Mouse (Mus musculus) adrenal gland, postnatal 25 days (tissue): ENCODE data around the gene Otogl. TPM values are rescaled to one million over a fixed set of nuclear protein-coding genes. Genes with fewer than 3 reads are reported as not detected.
"Not testable (repeated sequence)": the region's sequence is repeated elsewhere in the genome, so short reads cannot be mapped to it uniquely, and the experiment has no call there.

Source experiments
- DNase-seq: peaks from one replicate; pipeline ENCODE4 v3.0.0; 2021; ENCODE audit warnings: mixed read lengths
- total RNA-seq: library from RNA; stranded (reverse); gene quantifications from 2 replicates; pipeline ENCODE4 v1.2.3, GENCODE M21; 2021

The Otogl gene
- total RNA-seq, 1 experiment from 2014 or later, result 0.21 TPM

GRCm38 (mm10) chr10:107805203-107805602, 106.7 kb downstream of the Otogl start:
- DNase-seq, result no peak

DNA sequence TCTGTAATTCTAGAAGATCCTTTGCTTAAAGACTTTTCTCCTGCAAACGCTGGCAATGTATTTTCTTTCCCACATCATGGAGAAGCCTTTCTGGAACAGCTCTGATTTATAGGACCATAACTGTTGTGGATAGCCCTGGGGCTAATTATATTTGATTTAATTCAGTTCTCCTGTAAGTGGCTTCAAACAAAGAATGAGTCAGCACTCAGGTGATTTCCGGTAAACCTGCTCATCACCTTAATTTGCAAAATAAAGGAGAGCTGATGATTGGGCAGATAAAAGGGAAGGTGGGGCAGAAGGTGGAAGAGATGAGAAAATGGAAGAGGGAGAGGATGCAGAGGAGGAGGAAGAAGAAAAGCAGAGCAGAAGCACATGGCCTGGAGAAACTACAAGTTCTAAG, 107.6 kb downstream of the Otogl start:
- not testable (repeated sequence) for DNase-seq

- peak; percentile 62 for DNase-seq
These were observed 112.1 kb downstream of the Otogl start for GRCm38 (mm10) chr10:107799671-107800353.

DNA sequence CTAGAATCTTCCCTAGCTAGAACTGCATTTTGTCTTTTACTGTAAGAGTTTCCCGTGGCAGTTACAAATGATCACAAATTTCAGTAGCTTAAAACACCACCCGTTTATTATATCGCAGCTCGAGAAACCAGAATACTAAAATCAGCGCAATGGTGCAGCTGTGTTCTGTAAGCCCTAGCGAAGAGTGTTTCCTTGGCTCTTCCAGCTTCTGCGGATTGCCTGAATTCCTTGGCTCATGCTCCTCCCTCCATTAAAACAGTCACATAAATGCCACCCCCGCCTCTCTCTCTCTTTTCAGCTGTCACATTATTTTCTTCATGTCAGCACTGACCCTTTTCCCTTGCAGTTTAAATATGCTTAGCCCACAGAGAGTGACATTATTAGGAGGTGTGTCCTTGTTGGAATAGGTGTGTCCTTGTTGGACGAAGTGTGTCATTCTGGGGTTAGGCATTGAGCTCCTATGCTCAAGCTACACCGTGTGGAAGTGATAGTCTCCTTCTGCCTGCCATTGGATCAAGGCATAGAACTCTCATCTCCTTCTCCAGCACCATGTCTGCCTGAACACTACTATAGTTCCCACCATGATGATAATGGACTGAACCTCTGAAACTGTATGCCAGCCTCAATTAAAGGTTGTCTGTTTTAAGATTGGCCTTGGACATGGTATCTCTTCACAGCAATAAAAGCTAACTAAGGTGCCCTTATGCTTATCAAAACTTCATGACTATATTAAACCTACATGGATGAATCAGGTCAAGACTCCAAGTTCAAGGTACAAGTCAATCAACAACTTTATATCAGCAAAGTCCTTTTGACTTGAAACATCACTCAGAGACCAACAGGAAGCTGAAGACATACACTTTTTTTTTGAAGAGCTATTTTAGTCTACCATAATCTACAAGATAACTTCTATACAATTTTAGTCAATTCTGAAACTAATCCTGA, 116.8 kb downstream of the Otogl start:
- no peak for DNase-seq

GRCm38 (mm10) chr10:107792491-107792890, 119.4 kb downstream of the Otogl start:
- DNase-seq, result no peak

GRCm38 (mm10) chr10:107779548-107779947, 132.4 kb downstream of the Otogl start:
- DNase-seq, result no peak

GRCm38 (mm10) chr10:107759624-107760023, 152.3 kb downstream of the Otogl start:
- no peak for DNase-seq

DNA sequence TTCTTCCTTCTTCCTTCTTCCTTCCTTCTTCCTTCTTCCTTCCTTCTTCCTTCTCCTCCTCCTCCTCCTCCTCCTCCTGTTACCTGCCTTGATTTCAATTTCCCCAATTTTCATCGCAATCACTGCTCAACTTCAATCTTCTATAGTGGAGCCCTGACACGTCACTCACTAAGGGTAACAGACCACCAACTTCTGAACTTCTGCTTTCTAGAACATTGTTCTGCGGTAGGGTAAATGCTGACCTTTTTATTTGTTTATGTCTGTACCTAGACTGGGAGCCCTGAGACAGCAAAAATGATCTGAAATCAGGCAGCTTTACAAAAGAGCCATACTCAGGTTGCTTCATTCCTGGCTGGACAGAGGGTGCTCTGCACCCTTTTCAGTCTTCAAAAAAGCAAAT, 158.5 kb downstream of the Otogl start:
- no peak for DNase-seq

- DNase-seq, result no peak
These were observed 159.4 kb downstream of the Otogl start for GRCm38 (mm10) chr10:107752351-107753143.

DNA sequence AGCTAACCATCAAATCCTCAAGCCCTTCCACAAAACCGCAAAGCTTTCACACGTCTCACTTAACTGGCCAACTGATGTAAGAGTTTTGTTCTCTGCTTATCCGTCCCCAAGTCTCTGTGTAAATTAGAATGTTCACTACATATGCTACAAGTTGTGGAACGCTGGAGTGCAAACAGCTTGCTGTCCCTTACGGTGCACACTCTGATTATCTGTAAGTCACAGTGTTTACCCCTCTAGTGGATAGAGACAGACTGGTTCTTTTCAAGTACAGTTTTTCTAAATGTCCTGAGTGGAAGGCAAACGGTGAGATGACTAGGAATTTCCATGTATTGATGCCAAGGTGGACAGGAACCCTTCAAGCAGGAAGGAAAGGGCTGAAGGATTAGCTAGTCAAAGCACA, 160.0 kb downstream of the Otogl start:
- DNase-seq, result no peak

GRCm38 (mm10) chr10:107747566-107747965, 164.4 kb downstream of the Otogl start:
- DNase-seq, result no peak

- no peak for DNase-seq
These were observed 165.2 kb downstream of the Otogl start for GRCm38 (mm10) chr10:107746717-107747116.

DNA sequence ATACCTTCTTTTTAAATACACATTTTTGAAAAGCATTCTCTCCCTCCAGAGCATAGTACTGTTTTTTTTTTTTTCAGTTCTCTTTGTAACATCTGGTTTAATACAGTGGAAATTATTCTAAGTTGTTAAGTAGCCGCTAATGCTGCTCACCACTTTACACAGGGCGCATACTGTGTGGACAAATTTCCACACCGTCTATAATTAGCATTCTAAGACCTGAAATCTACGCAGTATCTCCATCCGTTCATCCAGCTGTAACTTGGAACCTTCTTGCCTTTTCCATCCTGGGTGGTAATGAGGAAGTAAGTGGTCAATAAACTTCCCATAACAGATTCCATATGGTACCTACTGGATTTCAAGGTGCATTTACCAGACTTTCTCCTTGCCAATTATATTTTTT, 172.1 kb downstream of the Otogl start:
- DNase-seq, result no peak

GRCm38 (mm10) chr10:107737743-107738142, 174.2 kb downstream of the Otogl start:
- no peak for DNase-seq

DNA sequence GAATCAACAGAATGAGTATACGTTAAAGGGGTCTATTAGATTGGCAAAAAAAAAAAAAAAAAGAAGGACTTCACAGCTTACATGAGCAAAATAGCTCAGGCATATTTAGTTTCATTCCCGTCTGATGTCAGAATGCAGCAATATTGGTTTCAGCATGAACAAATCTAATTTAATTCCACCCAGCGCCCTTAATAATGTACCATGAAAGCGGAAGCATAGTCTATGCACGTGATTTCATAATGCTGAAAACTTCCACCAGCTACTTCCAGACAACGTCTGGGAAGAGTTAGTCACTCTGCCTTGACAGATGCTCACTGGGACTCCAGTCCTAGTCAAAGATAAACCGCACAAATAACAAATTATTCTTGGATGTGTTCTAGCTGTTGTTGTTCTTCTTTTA, 176.5 kb downstream of the Otogl start:
- DNase-seq, result no peak

DNA sequence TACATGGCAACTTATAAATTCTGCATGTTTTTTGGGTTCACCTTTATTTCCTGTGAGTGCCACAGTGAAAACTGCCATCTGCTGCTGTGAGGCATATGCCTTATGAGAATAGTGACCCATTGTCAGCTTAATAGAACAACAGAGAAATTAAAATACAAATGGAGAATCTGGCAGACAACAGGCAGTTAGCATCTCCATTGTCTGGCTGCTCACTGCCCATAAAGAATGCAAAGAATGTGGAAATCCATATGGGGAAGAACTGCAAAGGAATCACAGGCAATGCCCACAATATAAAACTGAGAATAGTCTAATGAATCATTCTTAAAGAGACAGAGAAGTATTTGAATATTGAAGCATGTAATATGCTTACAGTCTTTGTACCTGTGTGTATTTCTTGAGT, 177.6 kb downstream of the Otogl start:
- DNase-seq, result no peak

- no peak for DNase-seq
These were observed 186.3 kb downstream of the Otogl start for GRCm38 (mm10) chr10:107725631-107726030.

- no peak for DNase-seq
These were observed 192.1 kb downstream of the Otogl start, which contains the start of gene Ptprq for GRCm38 (mm10) chr10:107719806-107720205. TSS of gene Ptprq (minus strand) at chr10:107720051.
